Mouse (Mus musculus): ENCODE measurements around the gene Gm5244.

GRCm38 (mm10) chr19:12801046-12801445 lies 45.4 kb upstream of the Gm5244 start:
- no peak for TF ChIP-seq CTCF (IDR thresholded peaks at IDR 0.05; ENCODE audit: borderline replicate concordance, insufficient read depth, low read depth, low read length)
- TF ChIP-seq POLR2A (IDR thresholded peaks at IDR 0.05; ENCODE audit: borderline replicate concordance, insufficient read depth, low read length): no peak
